Mouse (Mus musculus) hindbrain, embryonic 14.5 days (tissue): Measurements from ENCODE around the gene Fam120a. TPM values are rescaled to one million over a fixed set of nuclear protein-coding genes. Genes with fewer than 3 reads are reported as not detected.

Experiments
- ATAC-seq: fragments of 200-750 bp; cut with Nextera tagmentation; 2 replicates; pipeline ENCODE4 v1.8.0; 2017; ENCODE audit warnings: moderate number of reproducible peaks, mild to moderate bottlenecking, moderate TSS enrichment, moderate library complexity; ENCODE audit not compliant: low FRiP score
- DNase-seq: peaks from one replicate; pipeline ENCODE4 v3.0.0-alpha.2; 2015; ENCODE audit warnings: low spot score
- H3K27ac ChIP-seq: fragments of 300-500 bp; sonication (generic); 2 replicates; pipeline ENCODE4 v1.5.1; 2014; ENCODE audit warnings: mild to moderate bottlenecking, moderate library complexity
- H3K27me3 ChIP-seq: fragments of 300-500 bp; sonication (generic); 2 replicates; pipeline ENCODE4 v1.6.1; 2014; ENCODE audit warnings: mild to moderate bottlenecking, low read length, mixed read lengths; ENCODE audit not compliant: control insufficient read depth, insufficient read depth
- H3K36me3 ChIP-seq: fragments of 300-500 bp; sonication (generic); replicated peaks from 2 replicates; pipeline ENCODE4 v1.6.1; 2014; ENCODE audit not compliant: control insufficient read depth, insufficient read depth
- H3K4me1 ChIP-seq: fragments of 300-500 bp; sonication (generic); replicated peaks from 2 replicates; pipeline ENCODE4 v1.6.1; 2014; ENCODE audit warnings: antibody characterized with exemption, low read length, mixed read lengths; ENCODE audit not compliant: control insufficient read depth, insufficient read depth
- H3K4me2 ChIP-seq: fragments of 300-500 bp; sonication (generic); replicated peaks from 2 replicates; pipeline ENCODE4 v1.6.1; 2014; ENCODE audit warnings: mild to moderate bottlenecking, moderate library complexity
- H3K4me3 ChIP-seq: fragments of 300-500 bp; sonication (generic); replicated peaks from 2 replicates; pipeline ENCODE4 v1.5.1; 2014; ENCODE audit warnings: mild to moderate bottlenecking, low read length
- H3K9ac ChIP-seq: fragments of 300-500 bp; sonication (generic); 2 replicates; pipeline ENCODE4 v1.6.1; 2014
- H3K9me3 ChIP-seq: fragments of 300-500 bp; sonication (generic); 2 replicates; pipeline ENCODE4 v1.6.1; 2016; ENCODE audit warnings: low read length; ENCODE audit not compliant: control insufficient read depth
- WGBS: fragments of 180-500 bp; shearing (Covaris S2); extraction: QIAGEN DNeasy Blood & Tissue Kit; methylation state at CpG from one replicate; pipeline ENCODE4 v1.1.7; 2014; 5-methylcytosine and 5-hydroxymethylcytosine counted together
- polyA plus RNA-seq: library from polyadenylated mRNA; unstranded; fragments of >200 nt; fragmentation: Nextera tagmentation; extraction: Ambion mirVana; gene quantifications from 2 replicates; pipeline ENCODE4 v1.2.1, GENCODE M21; 2014

Fam120a gene
- polyA plus RNA-seq, 1 experiment from 2014 or later = 16.6 TPM

DNA sequence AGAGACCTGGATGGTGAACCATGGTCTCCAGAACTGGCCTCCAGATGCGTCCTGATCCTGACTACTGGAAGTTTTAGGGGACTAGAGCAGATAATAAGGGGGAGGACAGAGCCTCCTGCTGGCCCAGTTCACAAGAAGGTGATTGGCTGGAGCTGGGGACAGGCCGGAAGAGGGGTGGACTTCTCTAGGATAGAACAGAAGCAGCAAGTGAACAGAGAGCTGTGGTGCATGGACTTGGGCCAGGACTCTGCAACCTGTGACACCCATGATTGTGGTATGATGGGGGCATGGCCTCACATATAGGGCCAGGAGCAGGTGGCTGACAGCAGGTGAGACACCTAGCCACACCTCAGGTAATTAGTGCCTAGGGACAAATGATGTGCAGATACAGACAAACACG lies 113.9 kb downstream of the Fam120a start:
- Histone ChIP-seq H3K27me3 (no peaks in the 10 kb centered on the region), H3K27ac (peak overlapping the region; percentile 82), H3K36me3 (no peaks in the 10 kb centered on the region), H3K4me1 (peaks cover 49% of the 10 kb centered on the region), H3K4me2 (no peak overlapping the region), H3K4me3 (no peak overlapping the region), H3K9ac (no peak overlapping the region), H3K9me3 (no peaks in the 10 kb centered on the region)
- ATAC-seq (no peak), DNase-seq (no peak)
- WGBS = 54% methylated on average over 3 of the region's 3 CpGs

GRCm38 (mm10) chr13:48853475-48853874 lies 114.3 kb downstream of the Fam120a start:
- DNase-seq = no peak
- H3K4me2 ChIP-seq = 0 out of 2 replicates have a peak overlapping the region, but pooled peaks have one; percentile 10

DNA sequence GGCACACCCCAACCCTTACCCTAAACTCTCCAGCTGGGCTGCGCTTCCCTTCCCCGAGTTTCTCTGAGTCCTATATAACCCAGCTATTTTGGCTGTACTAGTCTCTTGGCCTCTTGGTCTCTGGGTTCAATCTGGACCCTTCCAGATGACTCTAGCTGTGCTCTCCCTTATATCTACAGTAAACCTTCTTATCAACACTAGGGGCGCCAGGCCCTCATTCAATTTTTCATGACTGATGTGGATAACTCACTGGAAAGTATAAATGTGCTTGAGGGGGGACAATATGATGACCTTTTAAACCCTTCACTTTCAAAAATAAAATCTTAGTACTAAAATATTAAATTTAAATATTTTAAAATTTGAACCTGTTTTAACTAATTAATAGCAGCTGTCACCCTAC lies 115.0 kb downstream of the Fam120a start:
- Histone ChIP-seq H3K4me3 (no peak overlapping the region), H3K9ac (no peak overlapping the region), H3K4me1 (peaks cover 42% of the 10 kb centered on the region), H3K27me3 (no peaks in the 10 kb centered on the region), H3K9me3 (no peaks in the 10 kb centered on the region), H3K36me3 (no peaks in the 10 kb centered on the region), H3K4me2 (no peak overlapping the region), H3K27ac (no peak overlapping the region)
- DNase-seq (no peak), ATAC-seq (no peak)
- WGBS = 73% methylated on average over 3 of the region's 3 CpGs

More at GRCm38 (mm10) chr13:48853475-48853874, 114.3 kb downstream of the Fam120a start:
- no peak for ATAC-seq
- Histone ChIP-seq H3K4me1 (peaks cover 48% of the 10 kb centered on the region), H3K9me3 (no peaks in the 10 kb centered on the region), H3K27me3 (no peaks in the 10 kb centered on the region), H3K4me3 (no peak overlapping the region), H3K27ac (peak overlapping the region; percentile 82), H3K9ac (no peak overlapping the region), H3K36me3 (no peaks in the 10 kb centered on the region)
- WGBS = 10% methylated on average over 2 of the region's 2 CpGs

GRCm38 (mm10) chr13:48851719-48852118 lies 116.1 kb downstream of the Fam120a start:
- Histone ChIP-seq H3K4me2 (no peak overlapping the region), H3K27ac (no peak overlapping the region), H3K36me3 (no peaks in the 10 kb centered on the region), H3K9ac (no peak overlapping the region), H3K27me3 (no peaks in the 10 kb centered on the region), H3K4me3 (no peak overlapping the region), H3K9me3 (no peaks in the 10 kb centered on the region), H3K4me1 (peaks cover 34% of the 10 kb centered on the region)
- ATAC-seq = no peak
- WGBS = 91% methylated on average over 5 of the region's 5 CpGs
- no peak for DNase-seq

- Histone ChIP-seq H3K27me3 (no peaks in the 10 kb centered on the region), H3K36me3 (no peaks in the 10 kb centered on the region), H3K4me1 (peaks cover 34% of the 10 kb centered on the region), H3K4me3 (no peak overlapping the region), H3K9me3 (no peaks in the 10 kb centered on the region), H3K27ac (0 out of 2 replicates have a peak overlapping the region, but pooled peaks have one; percentile 7), H3K9ac (no peak overlapping the region), H3K4me2 (no peak overlapping the region)
- ATAC-seq (no peak; the same call in 1 of the 2 replicates), DNase-seq (no peak)
- WGBS = 81% methylated on average over 8 of the region's 8 CpGs
Observed at GRCm38 (mm10) chr13:48850771-48851170, 117.0 kb downstream of the Fam120a start.

DNA sequence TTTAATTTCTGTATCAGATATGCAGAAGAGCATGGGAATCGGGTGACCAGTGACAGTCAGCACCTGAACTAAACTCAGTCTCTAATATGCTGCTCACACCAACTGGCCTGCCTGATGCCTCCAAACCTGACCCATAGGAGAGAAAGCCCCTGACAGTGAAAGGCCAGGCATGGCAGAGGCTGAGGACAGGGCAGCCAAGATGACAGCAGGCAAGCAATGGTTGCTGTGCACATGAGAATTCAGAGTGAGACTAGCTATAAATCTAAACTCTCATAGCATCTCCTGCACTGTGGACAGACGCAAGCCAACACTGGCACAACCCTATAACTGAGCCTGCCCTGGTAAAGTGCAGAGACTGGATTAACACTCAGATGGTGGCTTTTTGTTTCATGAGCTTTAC lies 117.5 kb downstream of the Fam120a start:
- H3K36me3 ChIP-seq = no peaks in the 10 kb centered on the region
- no peaks in the 10 kb centered on the region for H3K9me3 ChIP-seq
- H3K9ac ChIP-seq = no peak overlapping the region
- no peak overlapping the region for H3K4me2 ChIP-seq
- WGBS = 89% methylated on average over 2 of the region's 2 CpGs
- DNase-seq (no peak), ATAC-seq (no peak; the same call in 1 of the 2 replicates)
- peaks cover 34% of the 10 kb centered on the region for H3K4me1 ChIP-seq
- no peaks in the 10 kb centered on the region for H3K27me3 ChIP-seq
- 0 out of 2 replicates have a peak overlapping the region, but pooled peaks have one; percentile 7 for H3K27ac ChIP-seq
- H3K4me3 ChIP-seq = no peak overlapping the region

DNA sequence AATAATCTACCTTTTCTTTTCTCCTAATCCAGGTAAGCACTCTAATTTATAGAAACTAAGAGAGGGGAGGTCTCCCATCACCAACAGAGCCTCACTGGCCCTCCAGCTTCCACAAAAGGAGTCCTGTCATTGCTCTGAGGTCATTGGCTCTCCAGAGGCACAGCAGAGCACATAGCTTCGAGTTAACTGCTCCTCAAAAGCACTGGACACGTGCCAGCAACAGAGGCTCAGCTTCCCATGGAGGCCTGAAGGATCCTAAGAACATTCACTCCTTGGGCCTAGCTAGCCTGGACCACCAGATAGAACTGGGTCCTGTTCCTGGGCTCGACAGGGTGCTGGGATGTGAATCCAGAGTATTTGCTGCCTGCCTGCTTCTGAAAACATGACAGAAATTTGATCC lies 118.7 kb downstream of the Fam120a start:
- 0 out of 2 replicates have a peak overlapping the region, but pooled peaks have one; percentile 44 for H3K27ac ChIP-seq
- H3K27me3 ChIP-seq = no peaks in the 10 kb centered on the region
- ATAC-seq = no peak
- DNase-seq = no peak
- H3K9ac ChIP-seq = no peak overlapping the region
- peaks cover 30% of the 10 kb centered on the region for H3K4me1 ChIP-seq
- no peak overlapping the region for H3K4me3 ChIP-seq
- H3K36me3 ChIP-seq = no peaks in the 10 kb centered on the region
- WGBS = 37% methylated on average over 3 of the region's 3 CpGs
- H3K9me3 ChIP-seq = no peaks in the 10 kb centered on the region
- no peak overlapping the region for H3K4me2 ChIP-seq

- Histone ChIP-seq H3K27ac (no peak overlapping the region), H3K9me3 (no peaks in the 10 kb centered on the region), H3K9ac (no peak overlapping the region), H3K4me3 (no peak overlapping the region), H3K4me1 (peaks cover 12% of the 10 kb centered on the region), H3K4me2 (no peak overlapping the region), H3K27me3 (no peaks in the 10 kb centered on the region), H3K36me3 (no peaks in the 10 kb centered on the region)
- DNase-seq (no peak), ATAC-seq (no peak)
- WGBS = 77% methylated on average over 4 of the region's 4 CpGs
Observed at GRCm38 (mm10) chr13:48845308-48845707, 122.5 kb downstream of the Fam120a start.

GRCm38 (mm10) chr13:48843530-48843929 lies 124.3 kb downstream of the Fam120a start:
- Histone ChIP-seq H3K27me3 (no peaks in the 10 kb centered on the region), H3K9ac (no peak overlapping the region), H3K4me3 (no peak overlapping the region), H3K4me2 (no peak overlapping the region), H3K27ac (no peak overlapping the region), H3K9me3 (no peaks in the 10 kb centered on the region), H3K36me3 (no peaks in the 10 kb centered on the region), H3K4me1 (no peaks in the 10 kb centered on the region)
- 98% methylated on average over 1 of the region's 1 CpGs for WGBS
- ATAC-seq (no peak), DNase-seq (no peak)
